Mouse (Mus musculus) ES-CJ7 (cell line): ENCODE results near the gene Def6.
A peak's percentile ranks its signal among the peaks of the same experiment; 100 is the strongest.

Experiments used
- DNase-seq: peaks from one replicate; pipeline ENCODE4 v3.0.0; 2011; ENCODE audit warnings: low read depth, low spot score

The Def6 gene

GRCm38 (mm10) chr17:28207591-28208313, at the start of gene Def6:
Gene Def6, plus strand, starts transcription at chr17:28207778.
- DNase-seq: peak; percentile 77

DNA sequence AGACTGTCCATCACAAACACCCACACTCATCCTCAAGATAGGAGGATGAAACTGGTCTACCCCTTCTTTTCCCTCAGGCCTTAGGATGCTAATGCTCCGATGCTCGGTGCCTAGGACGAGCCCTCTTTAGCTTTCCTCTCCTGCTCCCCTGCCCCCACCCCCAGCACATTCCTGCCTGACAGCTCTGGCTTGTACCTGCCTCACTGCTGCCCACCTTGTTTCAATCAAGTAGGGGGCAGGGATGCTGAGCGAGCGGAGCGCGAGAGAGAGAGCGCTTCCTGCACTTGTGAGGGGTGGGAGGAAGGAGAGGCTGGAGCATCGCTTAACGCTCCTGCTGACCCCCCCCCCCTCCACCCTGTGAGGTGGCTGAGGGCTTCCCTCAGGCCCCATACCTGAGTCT, 47.2 kb upstream of the Def6 start:
- DNase-seq: no peak

DNA sequence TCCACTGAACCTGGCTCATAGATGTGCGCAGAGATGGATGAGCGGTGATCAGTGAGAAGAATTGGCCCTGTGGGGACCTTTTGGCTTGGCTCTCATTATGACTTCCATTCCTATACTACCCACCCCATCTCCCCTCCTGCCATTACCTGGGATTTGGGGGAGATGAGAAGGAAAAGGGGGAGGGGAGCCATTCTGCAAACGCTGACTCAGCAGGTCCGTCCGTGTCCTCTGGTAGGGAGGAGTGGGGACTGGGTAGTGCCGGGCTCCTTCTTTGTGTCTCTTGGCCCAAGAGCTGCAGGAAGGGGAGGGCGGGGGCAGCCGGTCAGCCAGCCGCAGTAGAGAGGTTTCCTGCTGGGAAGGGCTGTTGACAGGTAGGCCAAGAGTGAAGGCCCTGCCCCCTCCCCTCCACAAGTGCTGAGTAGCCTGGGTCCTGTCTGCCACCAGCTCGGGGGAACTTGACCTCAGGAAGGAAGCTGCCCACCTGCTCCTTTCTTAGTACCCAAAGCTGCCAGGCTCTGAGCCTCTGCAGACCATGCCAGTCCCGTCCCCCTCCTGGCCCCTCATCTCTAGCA, 46.2 kb upstream of the Def6 start:
- DNase-seq: no peak

- peak; percentile 78 for DNase-seq
Observed at GRCm38 (mm10) chr17:28163666-28164065, 43.9 kb upstream of the Def6 start.

DNA sequence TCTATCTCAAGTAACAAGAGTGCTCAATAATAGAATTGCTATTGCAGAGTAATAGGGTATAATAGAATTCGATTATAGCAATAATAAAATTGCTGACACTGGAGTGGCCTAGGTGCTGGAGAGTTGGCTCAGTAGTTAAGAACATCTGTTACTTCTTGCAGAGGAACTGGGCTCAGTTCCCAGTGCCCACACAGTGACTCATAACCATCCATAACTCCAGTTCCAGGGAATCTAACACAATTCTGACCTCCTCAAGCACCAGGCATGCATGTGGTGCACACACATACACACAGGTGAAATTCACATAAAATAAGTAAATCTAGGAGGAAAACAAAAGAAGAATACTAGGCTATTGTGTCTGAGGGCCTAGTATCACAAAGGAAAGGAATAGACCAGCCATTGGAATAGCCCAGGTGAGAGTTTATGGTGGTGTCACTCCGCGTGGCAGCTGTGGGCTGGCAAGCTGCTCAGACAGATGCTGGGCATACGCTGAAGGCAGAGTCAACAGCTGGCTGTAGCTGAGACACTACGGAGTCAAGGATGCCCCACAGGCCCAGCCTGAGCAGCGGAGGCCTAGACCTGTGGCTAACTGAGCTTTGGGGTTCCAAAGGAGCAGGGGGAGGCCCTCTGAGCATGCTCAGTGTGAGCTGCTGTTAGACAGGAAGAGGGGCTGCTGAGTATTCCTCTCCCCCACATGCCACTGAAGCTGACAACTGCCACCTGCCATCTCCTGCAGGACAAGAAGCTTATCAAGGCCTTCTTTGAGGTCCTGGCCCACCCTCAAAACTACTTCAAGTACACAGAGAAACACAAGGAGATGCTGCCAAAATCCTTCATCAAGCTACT, 36.9 kb upstream of the Def6 start:
- DNase-seq: no peak

DNA sequence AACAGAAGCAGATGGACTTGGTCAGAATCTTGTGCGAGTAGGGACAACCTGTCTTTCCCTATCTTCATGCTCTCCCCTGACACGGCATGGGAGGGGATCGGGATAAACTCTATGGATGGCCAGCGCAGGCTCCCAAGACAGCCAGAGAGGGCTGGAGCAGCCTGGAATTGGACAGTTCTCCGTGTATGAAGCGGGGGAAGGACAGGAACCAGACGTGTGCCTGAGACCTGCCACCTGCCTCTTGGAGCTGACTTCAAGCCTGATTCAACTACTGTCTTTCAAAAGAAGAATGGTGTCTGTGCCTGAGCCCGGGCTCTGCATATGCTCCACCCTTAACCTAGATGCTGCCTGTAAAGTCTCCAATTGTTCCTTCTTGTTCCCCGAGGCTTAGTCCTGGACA, 34.9 kb upstream of the Def6 start:
- no peak for DNase-seq

DNA sequence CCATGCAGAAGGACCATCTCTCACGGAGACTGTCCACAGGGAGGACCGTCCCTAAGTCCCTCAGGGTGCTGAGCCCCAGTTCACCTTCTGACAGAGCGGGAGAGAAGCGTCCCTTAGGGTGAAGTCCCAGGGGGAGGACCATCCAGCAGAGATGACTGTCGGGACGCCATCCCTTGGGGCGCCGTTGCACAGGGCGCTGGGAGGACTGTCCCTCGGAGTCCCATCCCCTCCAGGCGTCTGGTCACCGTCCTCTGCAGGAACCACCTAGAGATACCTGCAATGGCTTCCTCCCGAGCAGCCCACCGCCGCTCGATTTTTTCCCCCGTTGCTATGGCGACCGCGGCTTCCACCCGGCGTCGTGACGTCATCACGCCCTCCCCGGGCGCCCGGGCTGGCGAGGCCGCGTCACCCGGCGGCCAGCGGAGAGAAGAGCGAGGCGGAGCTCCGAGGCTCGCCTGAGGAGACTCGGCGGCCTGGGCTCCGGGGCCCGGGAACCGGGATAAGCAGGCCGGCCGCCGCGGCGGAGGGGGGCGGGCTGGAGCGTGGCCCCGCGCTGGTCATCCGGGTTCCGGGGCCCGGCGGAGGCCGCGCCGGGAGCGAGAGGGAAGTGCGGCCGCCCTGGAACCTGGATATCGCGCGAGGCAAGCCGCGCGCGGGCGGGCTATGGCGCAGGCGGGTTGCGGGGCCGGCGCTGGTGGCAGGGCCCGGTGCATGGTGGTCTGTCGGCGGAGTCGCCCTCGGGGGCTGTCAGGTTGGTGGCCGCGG, 30.6 kb upstream of the Def6 start, which contains the start of gene Zfp523:
Gene Zfp523 (plus strand): TSS at position 355 of the 765 bp plus-strand sequence.
- DNase-seq: peak; percentile 88

- peak; percentile 59 for DNase-seq
Observed at GRCm38 (mm10) chr17:28177540-28178046, 30.0 kb upstream of the Def6 start.

- DNase-seq: peak; percentile 62
Observed at GRCm38 (mm10) chr17:28180331-28180730, 27.2 kb upstream of the Def6 start.

DNA sequence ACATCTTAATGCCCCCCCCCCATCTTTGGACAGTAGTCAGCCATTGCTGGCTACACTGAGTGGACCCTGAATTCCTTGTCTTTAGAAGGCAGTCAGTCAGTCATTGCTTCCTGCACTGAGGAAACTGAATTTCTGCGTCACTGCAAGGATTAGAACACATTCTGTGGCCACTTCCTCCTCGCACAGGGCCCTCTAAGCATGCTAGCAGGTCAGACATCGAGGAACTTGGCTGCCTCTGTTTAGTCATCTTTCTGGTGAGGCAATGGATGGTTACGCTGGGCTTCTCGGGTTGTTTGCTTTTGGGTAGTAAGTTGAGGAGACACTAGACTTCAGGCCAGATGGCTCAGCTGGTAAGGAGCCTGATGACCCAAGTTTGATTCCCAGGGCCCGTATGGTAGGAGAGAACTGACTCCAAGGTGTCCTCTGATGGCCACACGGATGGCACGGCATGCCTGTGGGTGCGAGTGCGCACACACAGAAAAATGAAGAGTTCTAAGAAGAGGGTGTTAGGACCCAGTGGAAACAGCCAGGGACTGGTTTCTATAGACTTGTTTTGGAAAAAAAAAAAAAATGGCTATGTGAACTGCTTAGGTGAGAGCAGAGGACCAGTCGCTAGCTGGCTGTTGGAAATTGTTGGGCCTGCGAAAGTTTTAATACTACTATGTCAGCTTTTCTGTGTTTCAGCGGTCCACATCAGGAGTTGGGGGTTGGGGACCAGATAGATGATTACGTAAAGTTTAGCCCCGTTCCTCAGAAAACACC, 26.6 kb upstream of the Def6 start:
- no peak for DNase-seq

GRCm38 (mm10) chr17:28184971-28185638, 22.5 kb upstream of the Def6 start:
- DNase-seq: no peak

DNA sequence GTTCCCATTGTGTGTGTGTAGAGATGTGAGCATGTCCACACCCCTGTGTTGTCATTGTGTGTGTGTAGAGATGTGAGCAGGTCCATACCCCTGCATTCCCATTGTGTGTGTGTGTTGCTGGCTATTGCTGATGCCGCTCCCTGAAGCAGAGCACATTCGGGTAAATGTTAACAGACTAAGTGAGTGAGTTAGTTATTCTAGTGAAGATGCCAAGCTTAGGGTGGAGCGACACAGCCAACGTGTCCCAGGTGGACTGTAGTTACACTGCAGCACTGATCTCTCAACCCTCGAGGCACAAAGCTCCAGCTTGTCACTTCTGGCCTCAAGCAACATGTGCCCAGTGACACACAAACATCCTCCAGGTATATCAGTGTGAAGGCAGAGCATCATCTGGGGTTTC, 19.3 kb upstream of the Def6 start:
- no peak for DNase-seq

GRCm38 (mm10) chr17:28192754-28193153, 14.8 kb upstream of the Def6 start:
- DNase-seq: no peak

GRCm38 (mm10) chr17:28193559-28193958, 14.0 kb upstream of the Def6 start:
- DNase-seq: no peak

DNA sequence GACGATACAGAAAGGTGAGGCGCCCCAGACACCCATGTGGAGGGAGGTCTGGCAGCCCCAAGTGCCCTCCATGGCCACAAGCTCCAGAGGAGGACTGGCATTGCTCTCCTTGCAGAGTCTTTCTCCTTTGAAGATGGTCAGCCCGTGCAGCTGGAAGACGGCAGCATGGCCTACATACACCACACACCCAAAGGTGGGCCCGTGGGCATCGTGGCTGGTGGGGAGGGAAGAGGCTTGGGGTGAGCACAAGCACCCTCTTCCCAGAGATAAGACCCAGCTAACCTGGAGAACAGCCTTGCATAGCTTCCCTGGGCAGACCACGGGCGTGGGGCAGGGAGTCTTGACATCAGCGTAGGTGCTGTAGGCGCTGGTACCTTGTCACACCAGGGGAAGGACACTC, 12.5 kb upstream of the Def6 start:
- no peak for DNase-seq

- DNase-seq: no peak
Observed at GRCm38 (mm10) chr17:28197646-28198045, 9.9 kb upstream of the Def6 start.

DNA sequence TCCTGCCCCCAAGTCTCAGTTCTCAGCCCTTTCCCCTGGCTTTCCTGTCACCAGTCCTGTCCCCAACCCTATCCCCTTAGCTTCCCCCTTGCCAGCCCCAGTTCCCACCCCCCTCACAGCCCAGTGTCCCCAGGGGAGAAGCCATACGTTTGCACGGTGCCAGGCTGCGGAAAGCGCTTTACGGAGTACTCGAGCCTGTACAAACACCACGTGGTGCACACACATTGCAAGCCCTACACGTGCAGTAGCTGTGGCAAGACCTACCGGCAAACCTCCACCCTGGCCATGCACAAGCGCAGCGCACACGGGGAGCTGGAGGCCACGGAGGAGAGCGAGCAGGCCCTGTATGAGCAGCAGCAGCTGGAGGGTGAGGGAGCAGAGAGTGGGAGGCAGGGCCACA, 5.6 kb upstream of the Def6 start:
- DNase-seq: no peak

DNA sequence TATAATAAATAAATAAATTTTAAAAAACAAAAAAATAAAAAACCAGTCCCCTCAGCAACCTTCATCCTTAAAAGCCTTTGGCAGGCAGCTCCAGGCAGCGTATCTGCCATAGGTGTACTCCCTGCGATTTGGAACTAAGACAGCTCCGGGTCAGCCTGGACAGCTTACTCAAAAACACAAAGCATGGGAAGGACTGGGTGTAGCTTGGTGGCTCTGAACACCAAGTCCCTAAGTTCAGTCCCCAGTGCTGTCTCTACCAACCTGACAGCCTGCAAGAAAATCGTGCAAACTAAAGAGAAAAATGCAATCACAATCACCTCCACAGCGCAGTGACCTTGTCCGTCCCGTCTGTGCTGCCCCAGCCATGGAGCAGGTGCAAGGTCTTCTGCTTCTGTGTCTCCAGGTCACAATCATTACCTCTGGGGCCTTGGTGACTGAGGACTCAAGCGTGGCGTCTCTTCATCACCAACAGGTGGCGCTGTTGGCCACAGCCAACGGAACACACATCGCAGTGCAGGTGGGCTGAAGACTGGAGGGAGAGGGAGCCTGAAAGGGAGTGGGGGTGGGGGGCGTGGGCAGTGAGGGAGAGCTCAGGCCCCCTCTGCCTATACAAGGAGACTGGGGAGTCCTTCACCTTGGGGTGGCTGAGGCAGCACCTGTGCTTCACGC, 3.4 kb upstream of the Def6 start:
- peak; percentile 83 for DNase-seq

DNA sequence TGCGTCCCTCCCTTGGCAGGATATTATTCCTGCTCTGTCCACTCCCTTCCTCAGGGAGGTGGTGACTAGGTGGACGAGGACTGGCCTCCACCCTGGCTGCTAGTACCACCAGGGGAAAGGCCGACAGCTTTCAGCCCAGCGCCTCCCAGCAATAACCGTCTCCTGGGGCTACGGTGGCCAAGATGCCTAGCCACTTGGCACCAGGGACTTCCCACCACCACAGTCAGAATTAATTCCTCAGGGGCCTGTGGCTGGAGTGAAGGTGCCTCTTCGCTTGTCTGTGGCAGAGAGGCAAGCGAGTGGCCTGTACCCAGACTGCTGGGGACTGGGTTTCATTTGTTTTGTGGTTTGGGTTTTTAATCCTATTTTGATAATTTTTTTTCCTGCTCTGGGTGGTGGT, 2.1 kb upstream of the Def6 start:
- DNase-seq: no peak

GRCm38 (mm10) chr17:28207092-28207491, 486 bp upstream of the Def6 start:
- no peak for DNase-seq
